Mouse (Mus musculus): ENCODE results near the gene Nectin3. TPM values are rescaled to one million over a fixed set of nuclear protein-coding genes. Genes with fewer than 3 reads are reported as not detected.
"Not testable (repeated sequence)": the region's sequence is repeated elsewhere in the genome, so short reads cannot be mapped to it uniquely, and the experiment has no call there.

The Nectin3 gene
- total RNA-seq, 4 experiments from 2014 or later, result 35.6 to 47.8 (median 38.9) TPM

DNA sequence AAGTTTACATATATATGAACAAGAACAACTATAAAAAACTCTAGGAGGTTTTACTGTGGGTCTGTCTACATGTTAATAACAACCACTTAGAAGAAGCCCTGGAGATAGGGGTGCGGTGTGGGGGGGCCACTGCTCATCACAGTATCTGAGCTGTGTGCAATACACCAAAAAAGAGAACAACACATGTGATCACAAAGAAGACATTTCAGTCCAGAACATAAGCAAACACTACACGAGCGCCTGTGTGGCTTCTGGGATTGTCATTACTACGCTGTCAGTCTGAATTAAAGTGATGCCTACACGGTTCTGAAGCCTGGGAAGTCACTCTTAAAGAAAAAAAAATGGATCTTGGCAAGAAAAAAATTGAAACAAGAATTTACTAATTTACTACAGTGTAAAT is 67.0 kb downstream of the Nectin3 start:
- no peak for DNase-seq (ENCODE audit: low spot score in 2 of 2)

DNA sequence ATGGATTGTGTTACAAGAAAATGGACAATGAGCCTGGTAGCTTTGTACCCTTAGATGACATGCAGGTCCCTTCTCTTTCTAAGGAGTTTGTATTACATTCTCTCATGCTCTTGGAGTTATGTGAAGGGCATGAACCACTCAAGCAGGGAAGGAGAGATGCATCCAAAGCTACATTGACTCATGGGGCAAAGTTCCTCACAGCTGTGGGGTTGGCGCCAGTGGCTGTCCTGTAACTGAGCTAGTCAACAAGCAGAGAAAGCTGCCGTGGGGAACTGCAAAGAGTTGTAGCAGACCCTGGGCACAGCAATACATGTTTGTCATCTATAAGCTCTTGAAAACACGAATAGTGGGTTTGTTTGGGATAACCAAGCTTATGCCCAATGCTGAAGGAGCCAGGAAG is 82.1 kb downstream of the Nectin3 start:
- no peak for DNase-seq (ENCODE audit: low spot score in 2 of 2)

GRCm38 (mm10) chr16:46410739-46411057 is 87.6 kb downstream of the Nectin3 start:
- no peak for DNase-seq (ENCODE audit: low spot score in 2 of 2)

- DNase-seq (ENCODE audit: low spot score in 2 of 2), result no peak
These were observed 88.1 kb downstream of the Nectin3 start for GRCm38 (mm10) chr16:46410053-46410738.

GRCm38 (mm10) chr16:46407997-46408396 is 90.3 kb downstream of the Nectin3 start:
- DNase-seq (ENCODE audit: low spot score in 2 of 2), result no peak

DNA sequence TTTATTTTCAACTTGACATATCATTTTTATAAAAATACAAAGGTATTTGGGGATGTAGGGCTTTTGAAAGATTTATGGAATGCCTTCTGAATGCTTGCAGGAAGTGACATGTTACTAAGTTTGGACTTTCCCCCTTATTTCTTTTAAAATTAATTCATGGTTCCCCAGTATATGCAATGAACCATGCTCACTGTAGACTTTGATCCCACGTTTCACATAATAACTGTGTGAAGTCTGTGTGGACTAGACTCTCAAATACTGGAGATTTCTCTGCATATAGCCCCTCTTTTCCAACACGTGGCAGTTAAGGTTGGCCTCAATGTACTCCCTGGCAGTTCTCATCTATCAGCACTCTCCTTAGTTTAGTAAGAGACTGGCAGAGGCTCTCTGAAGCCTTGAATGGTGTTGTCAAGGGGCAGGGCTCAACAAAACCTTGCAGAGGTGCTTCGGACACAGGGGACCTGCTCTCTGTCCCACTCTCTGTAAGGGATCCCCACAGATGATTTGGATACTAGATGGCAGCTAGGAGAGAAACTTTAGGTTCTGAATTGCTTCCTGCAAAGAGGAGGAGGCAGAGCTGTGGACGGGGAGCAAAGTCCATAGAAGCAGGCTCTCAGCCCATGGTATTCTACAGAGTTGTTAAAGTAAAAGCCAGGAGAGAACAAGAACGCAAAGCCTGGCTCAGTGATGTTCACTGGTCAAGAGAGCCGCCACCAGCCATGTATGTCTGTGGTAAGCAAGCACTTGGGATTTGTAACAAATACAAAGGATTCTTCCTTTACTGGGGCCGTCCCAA is 91.3 kb downstream of the Nectin3 start:
- no peak for DNase-seq (ENCODE audit: low spot score in 2 of 2)

GRCm38 (mm10) chr16:46397945-46398344 is 100.4 kb downstream of the Nectin3 start:
- no peak for DNase-seq (ENCODE audit: low spot score in 2 of 2)

DNA sequence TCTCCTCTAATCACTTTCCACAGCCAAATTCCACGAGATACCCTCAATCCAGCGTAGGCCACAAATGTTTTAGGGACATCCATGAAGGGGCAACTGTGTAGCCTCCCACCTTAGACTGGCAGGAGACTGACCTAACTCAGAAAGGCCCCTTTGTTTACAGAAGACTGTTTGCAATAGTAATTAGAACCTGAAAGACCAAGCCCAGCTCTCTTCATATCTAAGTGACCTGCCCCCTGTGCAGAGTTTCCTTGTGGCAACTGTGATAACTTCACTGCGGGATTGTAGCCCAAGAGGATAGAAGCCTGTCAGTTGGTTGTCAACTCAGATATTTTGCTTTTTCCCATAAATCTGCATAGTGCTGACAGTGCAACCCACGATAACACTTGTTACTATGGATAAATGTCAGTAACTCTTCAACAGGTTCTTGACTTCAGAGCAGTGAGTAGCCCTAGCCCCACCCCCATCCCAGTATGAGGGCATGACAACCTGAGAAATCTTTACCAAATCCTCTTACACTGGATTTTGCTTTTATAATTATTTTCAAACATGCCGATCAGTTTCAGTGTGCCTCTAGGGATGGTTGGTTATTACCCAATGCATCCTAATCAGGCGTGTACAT is 108.8 kb downstream of the Nectin3 start:
- no peak for DNase-seq (ENCODE audit: low spot score in 2 of 2)

GRCm38 (mm10) chr16:46388527-46389414 is 109.6 kb downstream of the Nectin3 start:
- no peak for DNase-seq (ENCODE audit: low spot score in 2 of 2)

DNA sequence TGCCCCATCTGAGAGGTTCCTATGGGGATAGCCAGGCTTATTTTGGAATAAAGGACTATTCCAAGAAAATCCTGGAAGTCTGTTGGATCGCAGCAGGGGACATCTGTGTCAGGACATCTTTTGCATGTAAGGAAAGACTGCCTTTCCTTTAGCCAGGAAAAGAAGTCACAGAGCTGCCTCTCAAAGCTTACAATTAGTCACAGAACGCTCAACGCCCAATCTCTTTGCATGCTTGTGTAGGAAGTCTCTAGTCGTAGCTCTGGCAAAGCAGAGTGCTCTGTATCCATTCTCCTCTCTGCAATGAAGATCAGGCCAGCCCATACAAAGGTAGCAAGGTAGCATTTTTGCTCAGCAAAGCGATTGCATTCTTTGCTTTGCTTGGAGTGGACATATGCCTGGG is 114.0 kb downstream of the Nectin3 start:
- no peak for DNase-seq (ENCODE audit: low spot score in 2 of 2)

DNA sequence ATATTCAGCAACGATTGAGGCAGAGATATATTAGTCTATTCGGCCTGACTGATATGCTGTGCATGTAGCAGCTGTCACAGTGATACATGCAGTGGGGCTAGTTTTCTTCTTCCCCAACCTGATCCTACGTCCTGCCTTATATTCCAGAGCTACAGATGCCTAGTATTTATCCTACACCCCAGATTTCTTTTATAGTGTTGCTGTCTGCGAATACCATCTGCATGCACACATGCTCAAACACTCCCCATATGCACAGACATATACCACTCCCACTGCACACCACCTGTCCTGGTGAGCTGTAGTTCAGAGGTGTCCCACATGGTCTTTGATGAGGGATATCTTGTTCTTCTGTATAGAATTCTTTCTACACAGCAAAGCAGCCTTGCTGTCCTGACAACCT is 115.0 kb downstream of the Nectin3 start:
- peak in 1 of 2 experiments; percentile 45 for DNase-seq (ENCODE audit: low spot score in 2 of 2)

DNA sequence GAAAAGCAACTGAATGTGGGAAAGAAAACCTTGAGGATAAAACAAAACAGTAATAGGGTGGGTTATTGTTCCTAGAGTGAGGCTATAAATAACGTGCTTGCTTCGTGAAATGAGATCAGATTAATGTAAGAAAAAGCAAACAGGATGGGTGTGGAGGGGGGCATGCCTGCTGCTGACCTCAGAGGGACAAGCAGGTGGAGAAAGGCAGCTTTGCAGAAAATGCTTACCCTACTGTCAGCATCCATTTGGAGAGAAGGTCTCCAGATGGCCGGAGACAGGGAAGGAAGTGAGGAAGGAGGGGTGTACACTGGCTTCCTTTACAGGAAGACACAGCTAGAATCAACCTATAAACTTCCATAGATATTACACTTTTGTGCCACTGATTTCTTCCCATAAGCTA is 121.8 kb downstream of the Nectin3 start:
- no peak for DNase-seq (ENCODE audit: low spot score in 2 of 2)

DNA sequence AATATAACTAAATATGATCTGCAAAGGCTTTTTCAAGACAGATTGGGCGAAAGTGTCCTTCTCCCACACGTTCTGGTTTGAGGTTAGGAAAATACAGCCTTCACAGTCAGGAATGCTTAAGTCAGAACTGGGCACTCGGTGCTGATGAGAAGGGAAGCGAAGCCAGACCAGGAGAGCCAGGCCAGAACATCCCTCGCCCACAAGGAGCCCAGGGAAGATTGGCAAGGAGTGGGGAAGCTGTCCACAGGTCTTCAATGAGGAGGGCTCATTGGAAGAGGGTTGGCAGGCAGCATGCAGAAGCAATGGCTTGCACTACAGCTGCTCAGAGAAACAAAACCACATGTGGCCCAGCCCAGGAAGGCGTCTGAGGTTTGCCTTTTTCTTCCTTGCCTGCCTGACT is 136.3 kb downstream of the Nectin3 start:
- no peak for DNase-seq (ENCODE audit: low spot score in 2 of 2)

DNA sequence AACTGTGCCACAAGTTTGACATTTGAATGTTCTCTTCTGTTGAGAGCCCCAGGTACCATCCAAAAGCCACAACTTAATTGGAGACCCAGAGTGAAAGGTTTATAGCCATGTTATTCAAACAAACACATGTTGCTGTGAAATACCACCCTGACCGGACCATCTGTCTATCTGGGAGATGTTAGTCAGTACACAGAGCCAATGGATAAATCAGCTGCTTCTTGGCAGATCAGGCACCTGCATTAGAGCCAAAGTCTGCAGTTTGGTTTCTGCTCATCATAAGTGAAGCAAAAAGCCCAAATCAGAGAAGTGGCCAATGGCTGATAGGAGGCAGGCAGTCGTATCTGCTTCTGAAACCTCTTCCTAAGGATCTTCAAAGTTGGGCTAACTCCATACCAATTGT is 140.7 kb downstream of the Nectin3 start:
- DNase-seq (ENCODE audit: low spot score in 2 of 2), result not testable (repeated sequence)

DNA sequence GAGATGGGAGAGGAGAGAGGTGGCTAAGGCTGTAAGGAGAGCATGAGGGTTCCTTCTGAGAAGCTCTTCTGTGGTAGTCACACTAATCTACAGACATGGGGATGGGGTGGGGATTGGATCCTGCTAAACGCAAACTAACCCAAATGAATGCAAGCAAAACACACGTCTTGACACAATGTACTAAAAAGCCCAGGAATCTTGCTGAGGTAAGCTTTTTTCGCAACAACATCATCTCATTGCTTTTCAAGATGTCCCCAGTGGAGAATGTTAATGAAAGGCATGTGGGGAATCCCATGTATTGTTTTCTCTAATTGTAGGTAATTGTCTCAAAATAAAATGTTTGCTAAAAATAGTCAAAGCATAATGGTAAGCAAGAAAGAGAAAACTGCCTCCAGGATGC is 141.7 kb downstream of the Nectin3 start:
- DNase-seq (ENCODE audit: low spot score in 2 of 2), result no peak

Data from left cerebral cortex, adult 8-10 months (tissue).